Mouse (Mus musculus): Measurements from ENCODE around the gene Nsmce1. TPM values are rescaled to one million over a fixed set of nuclear protein-coding genes. Genes with fewer than 3 reads are reported as not detected.

Gene Nsmce1
- polyA plus RNA-seq, 1 experiment from 2014 or later: 84.5 TPM

DNA sequence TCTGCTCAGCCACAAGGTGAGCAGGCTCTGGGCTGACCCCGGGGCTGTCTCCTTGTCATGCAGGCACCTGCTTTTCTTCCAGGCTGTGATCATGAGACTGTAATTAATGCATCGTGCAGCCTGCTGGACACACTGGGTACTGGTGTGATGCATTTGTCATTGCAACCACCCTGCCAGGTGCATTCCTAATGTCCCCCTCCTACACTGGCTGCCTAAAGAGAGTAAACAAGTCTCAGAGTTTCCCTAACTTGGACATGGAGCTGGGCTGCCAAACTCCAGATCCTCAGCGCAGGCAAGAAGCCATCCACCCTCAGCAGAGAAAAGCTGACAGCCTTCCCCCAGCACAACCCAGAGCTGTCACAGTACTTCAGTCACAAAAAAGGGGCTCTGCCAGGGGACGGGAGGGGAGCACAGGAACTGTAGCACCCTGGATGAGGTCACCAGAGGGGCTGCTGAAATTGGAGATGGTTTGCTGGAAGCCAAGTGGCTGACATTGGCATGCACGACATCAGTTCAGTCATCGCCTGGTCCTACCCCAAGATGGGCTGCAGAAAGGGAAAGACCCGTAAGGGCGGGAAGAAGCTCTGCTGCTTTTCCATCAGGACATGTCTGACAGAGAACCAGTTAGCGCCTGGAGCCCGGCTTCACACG is 15.7 kb downstream of the Nsmce1 start:
- H3K27me3 ChIP-seq (replicated peaks; ENCODE audit: control insufficient read depth, insufficient read depth, low read length): no peaks in the 10 kb centered on the region
- peak overlapping the region; percentile 63 for H3K27ac ChIP-seq (ENCODE audit: low read depth, low read length)
- H3K9me3 ChIP-seq (ENCODE audit: control insufficient read depth): no peaks in the 10 kb centered on the region
- peaks cover 20% of the 10 kb centered on the region for H3K36me3 ChIP-seq (ENCODE audit: control insufficient read depth, insufficient read depth)
- H3K4me2 ChIP-seq (replicated peaks; ENCODE audit: low read depth): no peak overlapping the region
- no peak overlapping the region for H3K9ac ChIP-seq (ENCODE audit: low read depth, low read length)
- H3K4me3 ChIP-seq (ENCODE audit: low read depth, low read length): no peak overlapping the region
- TF ChIP-seq CTCF (IDR thresholded peaks at IDR 0.05; ENCODE audit: low read depth): peak; percentile 42
- 62% methylated on average over 11 of the region's 11 CpGs for WGBS
- H3K4me1 ChIP-seq (replicated peaks; ENCODE audit: control insufficient read depth, insufficient read depth, low read length): no peaks in the 10 kb centered on the region
- no peak for ATAC-seq

GRCm38 (mm10) chr7:125474535-125474934 is 16.9 kb downstream of the Nsmce1 start:
- WGBS: 88% methylated on average over 4 of the region's 4 CpGs
- Histone ChIP-seq H3K4me1 (replicated peaks; ENCODE audit: control insufficient read depth, insufficient read depth, low read length) (no peaks in the 10 kb centered on the region), H3K9ac (ENCODE audit: low read depth, low read length) (no peak overlapping the region), H3K36me3 (ENCODE audit: control insufficient read depth, insufficient read depth) (peaks cover 20% of the 10 kb centered on the region), H3K27me3 (replicated peaks; ENCODE audit: control insufficient read depth, insufficient read depth, low read length) (no peaks in the 10 kb centered on the region), H3K4me2 (replicated peaks; ENCODE audit: low read depth) (no peak overlapping the region), H3K9me3 (ENCODE audit: control insufficient read depth) (no peaks in the 10 kb centered on the region), H3K27ac (ENCODE audit: low read depth, low read length) (no peak overlapping the region), H3K4me3 (ENCODE audit: low read depth, low read length) (no peak overlapping the region)
- no peak for TF ChIP-seq CTCF (IDR thresholded peaks at IDR 0.05; ENCODE audit: low read depth)
- no peak for ATAC-seq

- H3K36me3 ChIP-seq (ENCODE audit: control insufficient read depth, insufficient read depth): peaks cover 35% of the 10 kb centered on the region
- 20% methylated on average over 13 of the region's 13 CpGs for whole genome bisulfite sequencing
- 0 out of 2 replicates have a peak overlapping the region, but pooled peaks have one; percentile 32 for H3K4me2 ChIP-seq (replicated peaks; ENCODE audit: low read depth)
- H3K27me3 ChIP-seq (replicated peaks; ENCODE audit: control insufficient read depth, insufficient read depth, low read length): no peaks in the 10 kb centered on the region
- ATAC-seq: peak; percentile 71
- no peak overlapping the region for H3K4me3 ChIP-seq (ENCODE audit: low read depth, low read length)
- H3K4me1 ChIP-seq (replicated peaks; ENCODE audit: control insufficient read depth, insufficient read depth, low read length): no peaks in the 10 kb centered on the region
- peak overlapping the region; percentile 74 for H3K27ac ChIP-seq (ENCODE audit: low read depth, low read length)
- H3K9me3 ChIP-seq (ENCODE audit: control insufficient read depth): no peaks in the 10 kb centered on the region
- TF ChIP-seq CTCF (IDR thresholded peaks at IDR 0.05; ENCODE audit: low read depth): peak; percentile 98
- H3K9ac ChIP-seq (ENCODE audit: low read depth, low read length): no peak overlapping the region
These were observed 19.2 kb downstream of the Nsmce1 start for GRCm38 (mm10) chr7:125471991-125472741.

DNA sequence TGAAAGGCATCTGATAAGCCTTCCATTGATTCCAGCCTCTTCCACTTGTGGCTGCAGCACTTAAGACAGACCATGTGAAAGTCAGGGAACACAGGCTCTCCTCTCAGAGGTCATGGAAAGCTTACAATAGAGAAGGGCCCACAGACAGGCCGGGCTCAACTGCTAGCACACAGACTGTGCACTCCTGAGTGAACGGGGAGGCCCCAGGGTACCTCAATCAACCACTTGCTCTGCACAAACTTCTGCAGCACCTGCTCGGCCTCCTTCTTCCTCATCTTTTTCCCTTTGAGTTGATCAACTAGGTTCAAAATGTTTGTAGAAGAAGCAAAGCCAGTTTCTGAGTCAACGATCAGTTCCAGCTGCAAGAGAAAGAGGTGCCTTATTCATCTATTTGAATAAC is 20.5 kb downstream of the Nsmce1 start:
- 91% methylated on average over 4 of the region's 4 CpGs for WGBS
- Histone ChIP-seq H3K4me1 (replicated peaks; ENCODE audit: control insufficient read depth, insufficient read depth, low read length) (no peaks in the 10 kb centered on the region), H3K4me3 (ENCODE audit: low read depth, low read length) (no peak overlapping the region), H3K27me3 (replicated peaks; ENCODE audit: control insufficient read depth, insufficient read depth, low read length) (no peaks in the 10 kb centered on the region), H3K9ac (ENCODE audit: low read depth, low read length) (no peak overlapping the region), H3K9me3 (ENCODE audit: control insufficient read depth) (no peaks in the 10 kb centered on the region), H3K4me2 (replicated peaks; ENCODE audit: low read depth) (no peak overlapping the region), H3K36me3 (ENCODE audit: control insufficient read depth, insufficient read depth) (peaks cover 44% of the 10 kb centered on the region), H3K27ac (ENCODE audit: low read depth, low read length) (no peak overlapping the region)
- TF ChIP-seq CTCF (IDR thresholded peaks at IDR 0.05; ENCODE audit: low read depth): no peak
- no peak for ATAC-seq

DNA sequence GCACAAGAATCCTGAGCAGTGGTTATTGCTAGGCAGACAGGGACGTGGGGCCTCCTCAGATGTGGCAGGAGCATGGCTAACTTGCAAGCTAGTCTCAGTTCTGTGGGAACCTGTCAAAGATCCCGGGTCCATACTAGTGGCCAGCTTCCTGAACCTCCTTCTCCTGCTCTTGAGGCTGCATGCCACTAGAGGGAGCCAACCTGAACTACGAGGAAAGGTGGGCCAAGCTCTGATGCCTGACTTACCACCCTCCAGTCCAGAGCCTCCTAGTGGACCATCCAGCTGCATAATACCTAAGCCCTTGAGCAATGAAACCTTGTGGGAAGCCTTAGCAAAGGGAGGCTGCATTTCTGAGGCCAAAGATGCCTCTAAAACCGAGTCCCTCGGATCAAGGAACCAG is 21.5 kb downstream of the Nsmce1 start:
- peak; percentile 19; the same call in 1 of the 2 replicates for ATAC-seq
- Histone ChIP-seq H3K27me3 (replicated peaks; ENCODE audit: control insufficient read depth, insufficient read depth, low read length) (no peaks in the 10 kb centered on the region), H3K9ac (ENCODE audit: low read depth, low read length) (no peak overlapping the region), H3K4me1 (replicated peaks; ENCODE audit: control insufficient read depth, insufficient read depth, low read length) (no peaks in the 10 kb centered on the region), H3K27ac (ENCODE audit: low read depth, low read length) (no peak overlapping the region), H3K4me3 (ENCODE audit: low read depth, low read length) (no peak overlapping the region), H3K4me2 (replicated peaks; ENCODE audit: low read depth) (no peak overlapping the region), H3K9me3 (ENCODE audit: control insufficient read depth) (no peaks in the 10 kb centered on the region), H3K36me3 (ENCODE audit: control insufficient read depth, insufficient read depth) (peaks cover 52% of the 10 kb centered on the region)
- WGBS: 29% methylated on average over 5 of the region's 5 CpGs
- TF ChIP-seq CTCF (IDR thresholded peaks at IDR 0.05; ENCODE audit: low read depth): peak; percentile 96

DNA sequence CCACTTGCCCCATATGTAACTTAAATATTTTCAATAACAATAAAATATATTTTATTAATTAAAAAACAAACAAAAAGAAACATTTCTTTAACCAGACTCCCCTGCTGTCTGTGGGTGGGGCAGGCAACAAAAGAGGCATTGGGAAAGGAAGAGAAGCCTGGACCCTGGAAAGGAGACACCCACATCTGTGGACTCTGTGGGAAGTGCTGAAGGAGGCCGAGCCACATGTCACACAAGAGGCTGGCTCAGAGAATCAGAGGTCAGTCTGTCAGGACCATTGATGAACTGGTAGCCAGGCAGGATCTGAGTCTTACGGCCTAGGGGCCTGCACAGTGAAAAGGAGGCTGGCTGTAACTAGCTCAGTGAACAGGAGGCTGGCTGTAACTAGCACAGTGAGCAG is 29.2 kb downstream of the Nsmce1 start:
- Histone ChIP-seq H3K4me1 (replicated peaks; ENCODE audit: control insufficient read depth, insufficient read depth, low read length) (no peaks in the 10 kb centered on the region), H3K36me3 (ENCODE audit: control insufficient read depth, insufficient read depth) (peaks cover 39% of the 10 kb centered on the region), H3K27me3 (replicated peaks; ENCODE audit: control insufficient read depth, insufficient read depth, low read length) (no peaks in the 10 kb centered on the region), H3K4me3 (ENCODE audit: low read depth, low read length) (no peak overlapping the region), H3K9me3 (ENCODE audit: control insufficient read depth) (no peaks in the 10 kb centered on the region), H3K4me2 (replicated peaks; ENCODE audit: low read depth) (no peak overlapping the region), H3K27ac (ENCODE audit: low read depth, low read length) (no peak overlapping the region), H3K9ac (ENCODE audit: low read depth, low read length) (no peak overlapping the region)
- WGBS: 82% methylated on average over 2 of the region's 2 CpGs
- no peak for TF ChIP-seq CTCF (IDR thresholded peaks at IDR 0.05; ENCODE audit: low read depth)
- ATAC-seq: no peak

All from intestine, postnatal 0 days (tissue).